Mouse (Mus musculus) neural tube, embryonic 14.5 days (tissue): ENCODE measurements around the gene Cc2d2b. TPM values are rescaled to one million over a fixed set of nuclear protein-coding genes. Genes with fewer than 3 reads are reported as not detected.

Source experiments
- ATAC-seq: fragments of 200-750 bp; cut with Nextera tagmentation; 2 replicates; pipeline ENCODE4 v1.8.0; 2017; ENCODE audit warnings: low read depth, mild to moderate bottlenecking, moderate TSS enrichment, moderate library complexity
- H3K27ac ChIP-seq: fragments of 300-500 bp; sonication (generic); 2 replicates; pipeline ENCODE4 v1.5.1; 2014; ENCODE audit warnings: low read depth, mild to moderate bottlenecking, control low read depth, low read length, moderate library complexity, mixed read lengths
- H3K27me3 ChIP-seq: fragments of 300-500 bp; sonication (generic); 2 replicates; pipeline ENCODE4 v1.6.1; 2014; ENCODE audit warnings: low read length; ENCODE audit not compliant: control insufficient read depth, insufficient read depth
- H3K36me3 ChIP-seq: fragments of 300-500 bp; sonication (generic); 2 replicates; pipeline ENCODE4 v1.6.1; 2014; ENCODE audit warnings: low read length, mixed read lengths; ENCODE audit not compliant: control insufficient read depth, insufficient read depth
- H3K4me1 ChIP-seq: fragments of 300-500 bp; sonication (generic); 2 replicates; pipeline ENCODE4 v1.6.1; 2014; ENCODE audit warnings: low read length; ENCODE audit not compliant: control insufficient read depth, insufficient read depth
- H3K4me2 ChIP-seq: fragments of 300-500 bp; sonication (generic); 2 replicates; pipeline ENCODE4 v1.6.1; 2014; ENCODE audit warnings: mild to moderate bottlenecking, low read depth, low read length, control low read depth
- H3K4me3 ChIP-seq: fragments of 300-500 bp; sonication (generic); 2 replicates; pipeline ENCODE4 v1.5.1; 2014; ENCODE audit warnings: low read depth, low read length, control low read depth, mixed read lengths
- H3K9ac ChIP-seq: fragments of 300-500 bp; sonication (generic); replicated peaks from 2 replicates; pipeline ENCODE4 v1.6.1; 2014; ENCODE audit warnings: low read depth, mild to moderate bottlenecking, control low read depth, low read length, mixed read lengths
- H3K9me3 ChIP-seq: fragments of 300-500 bp; sonication (generic); 2 replicates; pipeline ENCODE4 v1.6.1; 2016; ENCODE audit warnings: low read length; ENCODE audit not compliant: control insufficient read depth
- WGBS: fragments of 180-500 bp; shearing (Covaris S2); extraction: QIAGEN DNeasy Blood & Tissue Kit; methylation state at CpG from one replicate; pipeline ENCODE4 v1.1.7; 2014; 5-methylcytosine and 5-hydroxymethylcytosine counted together
- polyA plus RNA-seq: library from polyadenylated mRNA; unstranded; fragments of >200 nt; fragmentation: Nextera tagmentation; extraction: Ambion mirVana; gene quantifications from 2 replicates; pipeline ENCODE4 v1.2.1, GENCODE M21; 2014

Cc2d2b gene
- polyA plus RNA-seq, 1 experiment from 2014 or later = 0.05 TPM

GRCm38 (mm10) chr19:40736680-40737512 is 11.7 kb upstream of the Cc2d2b start:
- peak overlapping the region; percentile 44 for H3K4me2 ChIP-seq
- ATAC-seq = peak; percentile 96
- H3K27ac ChIP-seq = peak overlapping the region; percentile 85
- H3K27me3 ChIP-seq = no peaks in the 10 kb centered on the region
- H3K4me3 ChIP-seq = peak overlapping the region; percentile 10; the same call in 1 of the 2 replicates
- H3K9ac ChIP-seq = peak overlapping the region; percentile 55; the same call in 1 of the 2 replicates
- H3K4me1 ChIP-seq = peaks cover 12% of the 10 kb centered on the region; the same call in 1 of the 2 replicates
- H3K9me3 ChIP-seq = no peaks in the 10 kb centered on the region
- H3K36me3 ChIP-seq = no peaks in the 10 kb centered on the region
- WGBS = 16% methylated on average over 17 of the region's 17 CpGs

- Histone ChIP-seq H3K4me1 (peaks cover 12% of the 10 kb centered on the region; the same call in 1 of the 2 replicates), H3K27me3 (no peaks in the 10 kb centered on the region), H3K4me3 (peak overlapping the region; percentile 10; the same call in 1 of the 2 replicates), H3K4me2 (peak overlapping the region; percentile 44), H3K9me3 (no peaks in the 10 kb centered on the region), H3K9ac (peak overlapping the region; percentile 55; the same call in 1 of the 2 replicates), H3K27ac (peak overlapping the region; percentile 85), H3K36me3 (no peaks in the 10 kb centered on the region)
- peak; percentile 29; the same call in 1 of the 2 replicates for ATAC-seq
- 57% methylated on average over 5 of the region's 5 CpGs for WGBS
These were observed 10.9 kb upstream of the Cc2d2b start for GRCm38 (mm10) chr19:40737613-40738012.

- Histone ChIP-seq H3K9me3 (no peaks in the 10 kb centered on the region), H3K27ac (no peak overlapping the region), H3K4me1 (peaks cover 12% of the 10 kb centered on the region; the same call in 1 of the 2 replicates), H3K36me3 (no peaks in the 10 kb centered on the region), H3K9ac (no peak overlapping the region), H3K4me3 (no peak overlapping the region), H3K4me2 (no peak overlapping the region), H3K27me3 (no peaks in the 10 kb centered on the region)
- no peak for ATAC-seq
- 92% methylated on average over 13 of the region's 13 CpGs for WGBS
These were observed 9.7 kb upstream of the Cc2d2b start for GRCm38 (mm10) chr19:40738683-40739324.

GRCm38 (mm10) chr19:40746603-40747002 is 1.9 kb upstream of the Cc2d2b start:
- no peaks in the 10 kb centered on the region for H3K9me3 ChIP-seq
- no peak overlapping the region for H3K4me3 ChIP-seq
- no peaks in the 10 kb centered on the region for H3K27me3 ChIP-seq
- ATAC-seq = no peak
- 55% methylated on average over 4 of the region's 4 CpGs for WGBS
- no peaks in the 10 kb centered on the region for H3K4me1 ChIP-seq
- no peak overlapping the region for H3K9ac ChIP-seq
- H3K27ac ChIP-seq = no peak overlapping the region
- no peaks in the 10 kb centered on the region for H3K36me3 ChIP-seq
- H3K4me2 ChIP-seq = no peak overlapping the region

GRCm38 (mm10) chr19:40754311-40754710 is 5.8 kb downstream of the Cc2d2b start:
- no peak overlapping the region for H3K27ac ChIP-seq
- WGBS = 74% methylated on average over 2 of the region's 2 CpGs
- no peak overlapping the region for H3K9ac ChIP-seq
- no peak overlapping the region for H3K4me3 ChIP-seq
- H3K4me2 ChIP-seq = no peak overlapping the region
- no peaks in the 10 kb centered on the region for H3K4me1 ChIP-seq
- no peaks in the 10 kb centered on the region for H3K9me3 ChIP-seq
- no peaks in the 10 kb centered on the region for H3K36me3 ChIP-seq
- no peak for ATAC-seq
- no peaks in the 10 kb centered on the region for H3K27me3 ChIP-seq

- WGBS = 75% methylated on average over 2 of the region's 2 CpGs
These were observed 11.5 kb downstream of the Cc2d2b start for GRCm38 (mm10) chr19:40760071-40760470.

GRCm38 (mm10) chr19:40762023-40762759 is 13.6 kb downstream of the Cc2d2b start:
- H3K27ac ChIP-seq = no peak overlapping the region
- H3K4me1 ChIP-seq = no peaks in the 10 kb centered on the region
- H3K4me3 ChIP-seq = no peak overlapping the region
- no peaks in the 10 kb centered on the region for H3K36me3 ChIP-seq
- peak; percentile 38; the same call in 1 of the 2 replicates for ATAC-seq
- H3K27me3 ChIP-seq = no peaks in the 10 kb centered on the region
- peak overlapping the region; percentile 33 for H3K4me2 ChIP-seq
- H3K9me3 ChIP-seq = no peaks in the 10 kb centered on the region
- no peak overlapping the region for H3K9ac ChIP-seq
- 40% methylated on average over 22 of the region's 22 CpGs for WGBS

More at GRCm38 (mm10) chr19:40760071-40760470, 11.5 kb downstream of the Cc2d2b start:
- H3K27ac ChIP-seq = no peak overlapping the region
- no peak overlapping the region for H3K4me2 ChIP-seq
- H3K4me3 ChIP-seq = no peak overlapping the region
- no peak for ATAC-seq
- H3K9ac ChIP-seq = no peak overlapping the region
- H3K9me3 ChIP-seq = no peaks in the 10 kb centered on the region
- H3K4me1 ChIP-seq = no peaks in the 10 kb centered on the region
- H3K27me3 ChIP-seq = no peaks in the 10 kb centered on the region
- H3K36me3 ChIP-seq = no peaks in the 10 kb centered on the region

GRCm38 (mm10) chr19:40767189-40767588 is 18.6 kb downstream of the Cc2d2b start:
- no peak overlapping the region for H3K4me3 ChIP-seq
- WGBS = 86% methylated on average over 2 of the region's 2 CpGs

More at GRCm38 (mm10) chr19:40767189-40767588, 18.6 kb downstream of the Cc2d2b start:
- H3K9ac ChIP-seq = no peak overlapping the region
- no peak for ATAC-seq
- H3K27me3 ChIP-seq = no peaks in the 10 kb centered on the region
- no peak overlapping the region for H3K4me2 ChIP-seq
- H3K27ac ChIP-seq = no peak overlapping the region
- no peaks in the 10 kb centered on the region for H3K9me3 ChIP-seq
- no peaks in the 10 kb centered on the region for H3K4me1 ChIP-seq
- H3K36me3 ChIP-seq = no peaks in the 10 kb centered on the region
